Mouse (Mus musculus): Measurements from ENCODE around the gene Ahcy. TPM values are rescaled to one million over a fixed set of nuclear protein-coding genes. Genes with fewer than 3 reads are reported as not detected.

Ahcy gene
- polyA plus RNA-seq, 1 experiment = 127 TPM

- Histone ChIP-seq H3ac (ENCODE audit: control insufficient read depth, insufficient read length, low read depth) (no peak overlapping the region), H3K79me2 (ENCODE audit: control insufficient read depth, insufficient read depth) (no peaks in the 10 kb centered on the region), H3K36me3 (ENCODE audit: control insufficient read depth, insufficient read depth) (no peaks in the 10 kb centered on the region), H3K4me3 (ENCODE audit: insufficient read depth, poor library complexity, severe bottlenecking) (no peak overlapping the region), H3K27me3 (ENCODE audit: control insufficient read depth, insufficient read depth, insufficient read length) (no peaks in the 10 kb centered on the region), H3K79me3 (ENCODE audit: low read depth) (no peaks in the 10 kb centered on the region)
- TF ChIP-seq CTCF (IDR thresholded peaks at IDR 0.05; ENCODE audit: control insufficient read depth, insufficient read depth, insufficient read length) = no peak
- no peak for TF ChIP-seq FOSL1 (IDR thresholded peaks at IDR 0.05; ENCODE audit: insufficient read depth, low read length, poor library complexity, severe bottlenecking)
- no peak for TF ChIP-seq MAX (IDR thresholded peaks at IDR 0.05)
- no peak for TF ChIP-seq MYOG (IDR thresholded peaks at IDR 0.05; ENCODE audit: control insufficient read depth, extremely low read depth, insufficient read length)
- no peak for TF ChIP-seq MYOD1 (IDR thresholded peaks at IDR 0.05; ENCODE audit: control insufficient read depth, insufficient read length, low read depth)
- no peak for TF ChIP-seq CEBPB (IDR thresholded peaks at IDR 0.05; ENCODE audit: low read depth)
- TF ChIP-seq USF1 (IDR thresholded peaks at IDR 0.05; ENCODE audit: low read depth) = no peak
These were observed 6.8 kb upstream of the Ahcy start for GRCm38 (mm10) chr2:155081056-155081455.

GRCm38 (mm10) chr2:155080179-155080530 is 5.9 kb upstream of the Ahcy start:
- no peaks in the 10 kb centered on the region for H3K36me3 ChIP-seq (ENCODE audit: control insufficient read depth, insufficient read depth)
- no peak overlapping the region for H3ac ChIP-seq (ENCODE audit: control insufficient read depth, insufficient read length, low read depth)
- H3K79me3 ChIP-seq (ENCODE audit: low read depth) = no peaks in the 10 kb centered on the region
- no peaks in the 10 kb centered on the region for H3K79me2 ChIP-seq (ENCODE audit: control insufficient read depth, insufficient read depth)
- no peak for TF ChIP-seq MYOD1 (IDR thresholded peaks at IDR 0.05; ENCODE audit: control insufficient read depth, insufficient read length, low read depth)
- TF ChIP-seq USF1 (IDR thresholded peaks at IDR 0.05; ENCODE audit: low read depth) = no peak
- no peak for TF ChIP-seq CEBPB (IDR thresholded peaks at IDR 0.05; ENCODE audit: low read depth)
- TF ChIP-seq MYOG (IDR thresholded peaks at IDR 0.05; ENCODE audit: control insufficient read depth, extremely low read depth, insufficient read length) = no peak
- TF ChIP-seq CTCF (IDR thresholded peaks at IDR 0.05; ENCODE audit: control insufficient read depth, insufficient read depth, insufficient read length) = no peak
- TF ChIP-seq FOSL1 (IDR thresholded peaks at IDR 0.05; ENCODE audit: insufficient read depth, low read length, poor library complexity, severe bottlenecking) = no peak
- no peak for TF ChIP-seq MAX (IDR thresholded peaks at IDR 0.05)
- no peaks in the 10 kb centered on the region for H3K27me3 ChIP-seq (ENCODE audit: control insufficient read depth, insufficient read depth, insufficient read length)
- H3K4me3 ChIP-seq (ENCODE audit: insufficient read depth, poor library complexity, severe bottlenecking) = no peak overlapping the region

GRCm38 (mm10) chr2:155079500-155080178 is 5.3 kb upstream of the Ahcy start:
- no peaks in the 10 kb centered on the region for H3K79me2 ChIP-seq (ENCODE audit: control insufficient read depth, insufficient read depth)
- H3ac ChIP-seq (ENCODE audit: control insufficient read depth, insufficient read length, low read depth) = no peak overlapping the region
- no peaks in the 10 kb centered on the region for H3K36me3 ChIP-seq (ENCODE audit: control insufficient read depth, insufficient read depth)
- H3K4me3 ChIP-seq (ENCODE audit: insufficient read depth, poor library complexity, severe bottlenecking) = no peak overlapping the region
- TF ChIP-seq MAX (IDR thresholded peaks at IDR 0.05) (no peak), FOSL1 (IDR thresholded peaks at IDR 0.05; ENCODE audit: insufficient read depth, low read length, poor library complexity, severe bottlenecking) (no peak), USF1 (IDR thresholded peaks at IDR 0.05; ENCODE audit: low read depth) (no peak), MYOG (IDR thresholded peaks at IDR 0.05; ENCODE audit: control insufficient read depth, extremely low read depth, insufficient read length) (no peak), CEBPB (IDR thresholded peaks at IDR 0.05; ENCODE audit: low read depth) (no peak), MYOD1 (IDR thresholded peaks at IDR 0.05; ENCODE audit: control insufficient read depth, insufficient read length, low read depth) (no peak), CTCF (IDR thresholded peaks at IDR 0.05; ENCODE audit: control insufficient read depth, insufficient read depth, insufficient read length) (no peak)
- H3K27me3 ChIP-seq (ENCODE audit: control insufficient read depth, insufficient read depth, insufficient read length) = no peaks in the 10 kb centered on the region
- no peaks in the 10 kb centered on the region for H3K79me3 ChIP-seq (ENCODE audit: low read depth)

GRCm38 (mm10) chr2:155075649-155076048 is 1.4 kb upstream of the Ahcy start:
- no peak overlapping the region for H3K4me3 ChIP-seq (ENCODE audit: insufficient read depth, poor library complexity, severe bottlenecking)
- H3K36me3 ChIP-seq (ENCODE audit: control insufficient read depth, insufficient read depth) = peaks cover 14% of the 10 kb centered on the region
- no peak overlapping the region for H3ac ChIP-seq (ENCODE audit: control insufficient read depth, insufficient read length, low read depth)
- H3K27me3 ChIP-seq (ENCODE audit: control insufficient read depth, insufficient read depth, insufficient read length) = no peaks in the 10 kb centered on the region
- peaks cover 32% of the 10 kb centered on the region for H3K79me3 ChIP-seq (ENCODE audit: low read depth)
- TF ChIP-seq USF1 (IDR thresholded peaks at IDR 0.05; ENCODE audit: low read depth) (no peak), MAX (IDR thresholded peaks at IDR 0.05) (no peak), MYOG (IDR thresholded peaks at IDR 0.05; ENCODE audit: control insufficient read depth, extremely low read depth, insufficient read length) (no peak), CTCF (IDR thresholded peaks at IDR 0.05; ENCODE audit: control insufficient read depth, insufficient read depth, insufficient read length) (no peak), MYOD1 (IDR thresholded peaks at IDR 0.05; ENCODE audit: control insufficient read depth, insufficient read length, low read depth) (no peak), CEBPB (IDR thresholded peaks at IDR 0.05; ENCODE audit: low read depth) (no peak), FOSL1 (IDR thresholded peaks at IDR 0.05; ENCODE audit: insufficient read depth, low read length, poor library complexity, severe bottlenecking) (no peak)
- H3K79me2 ChIP-seq (ENCODE audit: control insufficient read depth, insufficient read depth) = peaks cover 33% of the 10 kb centered on the region

GRCm38 (mm10) chr2:155074766-155075330 is 551 bp upstream of the Ahcy start:
- Histone ChIP-seq H3ac (ENCODE audit: control insufficient read depth, insufficient read length, low read depth) (peak overlapping the region; percentile 45), H3K4me3 (ENCODE audit: insufficient read depth, poor library complexity, severe bottlenecking) (no peak overlapping the region), H3K79me2 (ENCODE audit: control insufficient read depth, insufficient read depth) (peaks cover 41% of the 10 kb centered on the region), H3K36me3 (ENCODE audit: control insufficient read depth, insufficient read depth) (peaks cover 14% of the 10 kb centered on the region), H3K27me3 (ENCODE audit: control insufficient read depth, insufficient read depth, insufficient read length) (no peaks in the 10 kb centered on the region), H3K79me3 (ENCODE audit: low read depth) (peaks cover 40% of the 10 kb centered on the region)
- TF ChIP-seq MYOD1 (IDR thresholded peaks at IDR 0.05; ENCODE audit: control insufficient read depth, insufficient read length, low read depth) = no peak
- TF ChIP-seq CEBPB (IDR thresholded peaks at IDR 0.05; ENCODE audit: low read depth) = no peak
- TF ChIP-seq MAX (IDR thresholded peaks at IDR 0.05) = no peak
- no peak for TF ChIP-seq USF1 (IDR thresholded peaks at IDR 0.05; ENCODE audit: low read depth)
- no peak for TF ChIP-seq CTCF (IDR thresholded peaks at IDR 0.05; ENCODE audit: control insufficient read depth, insufficient read depth, insufficient read length)
- TF ChIP-seq MYOG (IDR thresholded peaks at IDR 0.05; ENCODE audit: control insufficient read depth, extremely low read depth, insufficient read length) = no peak
- TF ChIP-seq FOSL1 (IDR thresholded peaks at IDR 0.05; ENCODE audit: insufficient read depth, low read length, poor library complexity, severe bottlenecking) = no peak
